Mouse (Mus musculus): ENCODE results near the gene Rpia. TPM values are rescaled to one million over a fixed set of nuclear protein-coding genes. Genes with fewer than 3 reads are reported as not detected.

Rpia gene
- polyA plus RNA-seq, 1 experiment from 2014 or later = 2.6 TPM

DNA sequence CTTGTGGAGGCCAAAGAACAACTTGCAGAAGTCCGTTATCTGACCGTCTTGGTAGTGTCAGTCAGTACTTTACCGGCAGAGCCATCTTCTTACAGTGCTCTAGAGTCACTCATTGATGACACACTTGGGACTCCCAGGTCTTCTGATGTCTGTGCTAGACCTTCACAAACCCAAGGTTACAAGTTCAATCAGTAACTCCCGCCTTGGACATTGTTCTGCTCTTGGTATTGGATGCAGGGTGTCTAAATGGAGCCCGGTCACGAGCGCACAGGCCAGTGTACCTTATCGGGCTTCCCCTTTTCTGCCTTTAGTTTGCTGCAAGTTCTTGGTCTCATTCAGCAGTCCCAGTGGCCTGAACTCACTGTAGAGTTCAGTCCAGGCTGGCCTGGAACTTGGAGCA is 612 bp upstream of the Rpia start:
- WGBS = 44% methylated on average over 8 of the region's 8 CpGs
- Histone ChIP-seq H3K27me3 (ENCODE audit: control insufficient read depth, insufficient read depth, low read depth, low read length) (no peaks in the 10 kb centered on the region), H3K4me2 (ENCODE audit: low read length) (peak overlapping the region; percentile 70), H3K36me3 (ENCODE audit: control insufficient read depth, insufficient read depth, low read length) (no peaks in the 10 kb centered on the region), H3K27ac (ENCODE audit: low read length) (no peak overlapping the region), H3K9ac (ENCODE audit: low read depth, low read length) (peak overlapping the region; percentile 64), H3K9me3 (replicated peaks; ENCODE audit: control insufficient read depth, low read length, poor library complexity, severe bottlenecking) (no peaks in the 10 kb centered on the region), H3K4me1 (ENCODE audit: control insufficient read depth, insufficient read depth, low read length) (peaks cover 19% of the 10 kb centered on the region), H3K4me3 (ENCODE audit: low read depth, low read length) (peak overlapping the region; percentile 72)
- ATAC-seq = peak; percentile 43

DNA sequence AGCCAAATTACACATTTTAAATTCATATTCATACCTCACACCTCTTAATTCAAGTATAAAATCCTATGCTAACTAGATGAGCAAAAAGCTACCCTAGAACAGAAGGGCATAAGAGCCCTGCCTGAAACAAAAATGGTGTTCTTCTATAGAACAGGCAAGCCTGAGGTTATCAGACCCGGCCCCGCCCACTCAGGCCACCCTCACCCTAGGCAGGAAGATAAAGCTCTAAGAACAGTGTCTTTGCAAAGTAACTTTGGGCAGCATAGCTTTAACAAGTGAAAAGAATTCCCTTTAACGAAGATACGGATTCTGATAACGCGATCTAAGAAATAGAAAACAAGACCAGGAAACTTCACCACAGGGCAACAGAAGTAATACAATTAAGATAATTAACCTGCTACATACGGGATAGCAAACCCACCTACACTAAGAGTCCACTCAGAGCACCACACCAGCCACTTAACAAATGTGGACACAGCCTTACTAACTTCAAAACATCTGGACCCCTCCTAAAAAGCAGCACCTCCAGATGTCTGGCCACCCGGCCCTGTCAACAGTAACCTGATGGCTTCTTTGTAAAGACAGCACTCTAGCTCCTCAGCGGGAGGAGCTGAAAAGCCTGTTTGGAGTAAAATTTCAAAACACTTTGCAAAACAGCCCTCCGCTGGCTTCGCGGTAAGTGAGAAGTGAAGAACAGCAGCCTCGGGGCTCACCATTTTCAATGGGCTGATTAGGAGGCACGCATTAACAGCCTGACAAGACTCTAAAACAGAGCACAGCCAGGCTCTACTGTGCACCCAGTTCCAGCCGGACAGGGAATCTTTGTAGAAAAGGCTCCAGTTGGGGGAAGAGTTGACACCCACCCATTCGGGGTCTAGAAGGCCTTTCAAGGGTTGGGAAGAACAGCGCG is 925 bp downstream of the Rpia start:
- Histone ChIP-seq H3K36me3 (ENCODE audit: control insufficient read depth, insufficient read depth, low read length) (no peaks in the 10 kb centered on the region), H3K4me1 (ENCODE audit: control insufficient read depth, insufficient read depth, low read length) (peaks cover 23% of the 10 kb centered on the region), H3K9ac (ENCODE audit: low read depth, low read length) (peak overlapping the region; percentile 78), H3K4me2 (ENCODE audit: low read length) (peak overlapping the region; percentile 87), H3K9me3 (replicated peaks; ENCODE audit: control insufficient read depth, low read length, poor library complexity, severe bottlenecking) (no peaks in the 10 kb centered on the region), H3K27ac (ENCODE audit: low read length) (peak overlapping the region; percentile 72), H3K4me3 (ENCODE audit: low read depth, low read length) (peak overlapping the region; percentile 72), H3K27me3 (ENCODE audit: control insufficient read depth, insufficient read depth, low read depth, low read length) (no peaks in the 10 kb centered on the region)
- ATAC-seq = peak; percentile 62
- 9% methylated on average over 18 of the region's 18 CpGs for WGBS

DNA sequence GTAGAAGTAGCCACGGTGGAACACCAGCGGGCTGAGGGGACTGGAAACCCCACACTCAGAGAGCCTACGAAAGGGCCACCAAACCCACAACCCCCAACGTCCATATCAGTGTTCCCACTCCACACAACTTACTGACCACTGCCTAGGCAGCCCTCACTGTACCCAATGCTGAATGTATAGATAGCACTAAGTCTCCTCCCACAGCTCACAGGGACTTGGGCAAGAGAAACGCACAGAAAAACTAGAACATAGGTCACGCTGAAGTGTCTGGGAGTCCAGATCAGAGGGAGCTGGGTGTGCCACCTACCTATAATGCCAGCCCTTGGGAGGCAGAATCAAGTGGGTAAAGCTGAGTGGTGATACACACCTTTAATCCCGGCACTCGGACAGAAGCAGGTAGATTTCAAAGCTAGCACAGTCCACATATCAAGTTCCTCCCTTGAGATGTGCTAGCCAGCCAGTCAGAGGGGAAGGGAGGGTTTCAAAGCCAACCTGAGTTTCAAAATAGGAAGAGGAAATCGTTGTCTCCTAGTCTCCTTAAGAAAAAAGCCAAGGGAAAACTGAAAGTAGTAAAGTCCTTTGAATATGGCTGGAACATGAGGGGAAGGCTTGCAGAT is 1.9 kb downstream of the Rpia start:
- no peak overlapping the region for H3K27ac ChIP-seq (ENCODE audit: low read length)
- H3K36me3 ChIP-seq (ENCODE audit: control insufficient read depth, insufficient read depth, low read length) = no peaks in the 10 kb centered on the region
- H3K4me3 ChIP-seq (ENCODE audit: low read depth, low read length) = peak overlapping the region; percentile 72
- no peaks in the 10 kb centered on the region for H3K9me3 ChIP-seq (replicated peaks; ENCODE audit: control insufficient read depth, low read length, poor library complexity, severe bottlenecking)
- H3K4me2 ChIP-seq (ENCODE audit: low read length) = peak overlapping the region; percentile 87
- H3K9ac ChIP-seq (ENCODE audit: low read depth, low read length) = no peak overlapping the region
- H3K4me1 ChIP-seq (ENCODE audit: control insufficient read depth, insufficient read depth, low read length) = peaks cover 27% of the 10 kb centered on the region
- no peaks in the 10 kb centered on the region for H3K27me3 ChIP-seq (ENCODE audit: control insufficient read depth, insufficient read depth, low read depth, low read length)
- no peak for ATAC-seq
- WGBS = 89% methylated on average over 9 of the region's 9 CpGs

DNA sequence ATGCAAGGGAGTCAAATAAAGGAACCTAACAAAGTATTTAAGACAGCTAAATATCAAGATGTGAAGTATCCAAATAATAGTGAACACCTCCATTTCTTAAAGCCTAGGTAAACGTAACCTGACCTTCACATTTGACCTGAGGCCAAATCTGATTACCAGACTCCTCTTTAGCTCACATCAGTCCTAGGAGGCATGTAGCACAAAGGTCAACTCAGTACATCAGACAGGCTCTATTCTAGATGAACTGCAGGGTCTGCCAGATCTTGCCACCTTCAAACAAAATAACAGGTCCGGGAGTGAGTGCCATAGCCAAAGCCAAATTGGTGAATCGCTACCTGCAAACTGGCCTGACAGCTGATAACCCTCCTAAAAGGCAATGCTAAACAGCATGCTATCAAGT is 2.9 kb downstream of the Rpia start:
- H3K9me3 ChIP-seq (replicated peaks; ENCODE audit: control insufficient read depth, low read length, poor library complexity, severe bottlenecking) = no peaks in the 10 kb centered on the region
- 97% methylated on average over 3 of the region's 3 CpGs for WGBS
- H3K4me3 ChIP-seq (ENCODE audit: low read depth, low read length) = no peak overlapping the region
- H3K9ac ChIP-seq (ENCODE audit: low read depth, low read length) = no peak overlapping the region
- no peak for ATAC-seq
- H3K27ac ChIP-seq (ENCODE audit: low read length) = no peak overlapping the region
- peaks cover 27% of the 10 kb centered on the region for H3K4me1 ChIP-seq (ENCODE audit: control insufficient read depth, insufficient read depth, low read length)
- peaks cover 2% of the 10 kb centered on the region; the same call in 1 of the 2 replicates for H3K36me3 ChIP-seq (ENCODE audit: control insufficient read depth, insufficient read depth, low read length)
- no peak overlapping the region for H3K4me2 ChIP-seq (ENCODE audit: low read length)
- H3K27me3 ChIP-seq (ENCODE audit: control insufficient read depth, insufficient read depth, low read depth, low read length) = no peaks in the 10 kb centered on the region

DNA sequence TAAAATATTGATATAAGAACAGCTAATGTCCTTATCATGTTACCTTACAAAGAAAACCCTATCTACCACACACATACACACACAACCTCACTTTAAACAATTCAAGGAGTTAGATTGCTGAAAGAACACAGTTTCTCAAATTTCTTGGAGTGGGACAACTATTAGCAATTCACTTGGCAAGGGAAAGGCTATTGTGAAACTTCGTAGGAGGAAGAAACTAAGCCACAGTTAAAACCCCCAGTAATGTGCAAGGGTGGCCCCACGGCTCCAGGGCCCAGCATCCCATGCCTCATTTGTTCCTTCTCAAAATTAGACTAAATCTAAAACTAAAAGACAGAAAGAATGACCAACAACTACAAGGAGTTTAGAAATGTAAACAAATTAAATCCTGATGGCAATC is 4.5 kb downstream of the Rpia start:
- H3K27ac ChIP-seq (ENCODE audit: low read length) = no peak overlapping the region
- no peaks in the 10 kb centered on the region for H3K27me3 ChIP-seq (ENCODE audit: control insufficient read depth, insufficient read depth, low read depth, low read length)
- H3K9ac ChIP-seq (ENCODE audit: low read depth, low read length) = no peak overlapping the region
- no peak overlapping the region for H3K4me3 ChIP-seq (ENCODE audit: low read depth, low read length)
- H3K4me1 ChIP-seq (ENCODE audit: control insufficient read depth, insufficient read depth, low read length) = peaks cover 24% of the 10 kb centered on the region
- 69% methylated on average over 2 of the region's 2 CpGs for WGBS
- H3K36me3 ChIP-seq (ENCODE audit: control insufficient read depth, insufficient read depth, low read length) = peaks cover 14% of the 10 kb centered on the region
- ATAC-seq = no peak
- H3K9me3 ChIP-seq (replicated peaks; ENCODE audit: control insufficient read depth, low read length, poor library complexity, severe bottlenecking) = no peaks in the 10 kb centered on the region
- H3K4me2 ChIP-seq (ENCODE audit: low read length) = no peak overlapping the region

DNA sequence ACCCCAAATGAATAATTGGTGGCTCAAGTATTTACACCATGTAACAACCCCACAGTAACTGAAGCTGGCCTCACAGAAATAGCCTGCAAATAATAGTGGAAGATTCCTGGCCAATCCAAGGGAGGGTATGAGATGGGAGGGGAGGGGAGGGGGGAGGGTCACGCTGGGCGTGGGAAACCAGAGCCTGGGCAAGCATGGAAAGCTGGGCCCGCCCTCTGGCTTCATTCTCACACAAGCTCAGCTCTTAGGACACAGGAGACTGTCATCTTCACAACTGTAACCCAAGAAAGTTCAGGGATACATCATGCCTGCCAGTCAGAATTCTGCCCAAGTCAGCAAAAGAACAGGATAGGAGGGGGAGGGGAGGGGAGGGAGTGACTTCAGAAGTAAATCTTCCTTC is 6.2 kb downstream of the Rpia start:
- no peak overlapping the region for H3K9ac ChIP-seq (ENCODE audit: low read depth, low read length)
- no peak overlapping the region for H3K4me3 ChIP-seq (ENCODE audit: low read depth, low read length)
- ATAC-seq = no peak
- peaks cover 20% of the 10 kb centered on the region for H3K36me3 ChIP-seq (ENCODE audit: control insufficient read depth, insufficient read depth, low read length)
- H3K4me1 ChIP-seq (ENCODE audit: control insufficient read depth, insufficient read depth, low read length) = peaks cover 21% of the 10 kb centered on the region
- no peaks in the 10 kb centered on the region for H3K27me3 ChIP-seq (ENCODE audit: control insufficient read depth, insufficient read depth, low read depth, low read length)
- WGBS = 35% methylated on average over 3 of the region's 3 CpGs
- H3K4me2 ChIP-seq (ENCODE audit: low read length) = no peak overlapping the region
- H3K9me3 ChIP-seq (replicated peaks; ENCODE audit: control insufficient read depth, low read length, poor library complexity, severe bottlenecking) = no peaks in the 10 kb centered on the region
- no peak overlapping the region for H3K27ac ChIP-seq (ENCODE audit: low read length)

DNA sequence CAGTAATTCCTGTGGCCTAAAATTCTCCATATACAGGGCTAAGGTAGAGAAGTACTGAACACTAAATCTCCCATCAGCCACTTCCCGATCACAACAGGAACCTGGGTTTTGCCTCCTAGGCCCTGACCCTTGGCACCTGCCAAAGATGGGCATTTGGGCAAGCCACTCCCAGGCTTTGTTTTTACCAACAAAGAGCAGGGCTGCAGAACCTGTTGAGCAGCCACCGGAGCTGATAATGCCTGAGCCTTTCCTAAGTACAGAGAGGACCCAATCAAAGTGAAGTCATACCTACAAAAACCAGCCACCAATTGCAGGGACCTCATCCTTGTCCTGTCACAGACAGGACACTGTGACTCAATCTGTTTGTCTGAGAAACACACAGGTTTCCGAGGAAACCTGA is 7.2 kb downstream of the Rpia start:
- Histone ChIP-seq H3K36me3 (ENCODE audit: control insufficient read depth, insufficient read depth, low read length) (peaks cover 20% of the 10 kb centered on the region), H3K27me3 (ENCODE audit: control insufficient read depth, insufficient read depth, low read depth, low read length) (no peaks in the 10 kb centered on the region), H3K27ac (ENCODE audit: low read length) (no peak overlapping the region), H3K9me3 (replicated peaks; ENCODE audit: control insufficient read depth, low read length, poor library complexity, severe bottlenecking) (no peaks in the 10 kb centered on the region), H3K4me3 (ENCODE audit: low read depth, low read length) (no peak overlapping the region), H3K4me1 (ENCODE audit: control insufficient read depth, insufficient read depth, low read length) (peaks cover 11% of the 10 kb centered on the region), H3K4me2 (ENCODE audit: low read length) (no peak overlapping the region), H3K9ac (ENCODE audit: low read depth, low read length) (no peak overlapping the region)
- WGBS = 89% methylated on average over 3 of the region's 3 CpGs
- no peak for ATAC-seq

DNA sequence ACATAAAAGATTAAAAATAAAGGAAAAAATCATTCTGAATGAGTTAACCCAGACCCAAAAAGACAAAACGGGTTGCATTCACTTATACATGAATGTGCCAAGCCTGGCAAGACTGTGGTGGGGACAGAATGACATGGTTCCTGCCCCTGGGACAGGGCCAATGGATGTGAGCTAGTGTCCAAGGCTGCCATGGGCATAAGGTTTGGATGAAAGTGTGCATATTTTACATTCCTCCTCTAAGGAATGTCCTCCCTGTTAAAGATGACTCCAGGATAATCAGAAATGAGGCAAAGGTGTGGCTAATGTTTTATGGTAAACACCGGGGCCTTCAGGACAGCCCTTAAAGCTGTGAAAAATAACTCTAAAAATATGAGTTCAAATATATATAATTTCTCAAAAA is 10.7 kb downstream of the Rpia start:
- Histone ChIP-seq H3K9me3 (replicated peaks; ENCODE audit: control insufficient read depth, low read length, poor library complexity, severe bottlenecking) (no peaks in the 10 kb centered on the region), H3K4me2 (ENCODE audit: low read length) (no peak overlapping the region), H3K9ac (ENCODE audit: low read depth, low read length) (no peak overlapping the region), H3K4me1 (ENCODE audit: control insufficient read depth, insufficient read depth, low read length) (peaks cover 7% of the 10 kb centered on the region; the same call in 1 of the 2 replicates), H3K4me3 (ENCODE audit: low read depth, low read length) (no peak overlapping the region), H3K27me3 (ENCODE audit: control insufficient read depth, insufficient read depth, low read depth, low read length) (no peaks in the 10 kb centered on the region), H3K27ac (ENCODE audit: low read length) (no peak overlapping the region), H3K36me3 (ENCODE audit: control insufficient read depth, insufficient read depth, low read length) (peaks cover 20% of the 10 kb centered on the region)
- 95% methylated on average over 2 of the region's 2 CpGs for WGBS
- ATAC-seq = no peak

DNA sequence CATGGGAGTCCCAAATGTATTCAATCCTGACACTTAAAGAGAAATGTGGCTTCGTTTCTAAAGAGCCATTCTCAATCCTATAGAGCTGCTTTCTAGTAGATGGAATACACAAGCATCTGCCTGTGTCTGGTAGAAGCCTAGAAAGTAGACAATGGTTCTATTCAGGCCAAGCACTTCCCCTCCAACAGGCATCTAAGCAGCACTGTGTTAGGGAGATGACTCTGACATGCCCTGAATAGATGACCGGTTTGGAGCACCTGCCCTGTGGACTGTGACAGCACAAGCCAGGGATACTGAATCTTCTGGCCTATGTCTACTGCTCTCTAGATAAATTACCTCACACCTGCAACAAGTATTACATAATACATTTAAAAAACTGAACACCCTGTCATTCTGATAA is 17.7 kb downstream of the Rpia start:
- no peaks in the 10 kb centered on the region for H3K4me1 ChIP-seq (ENCODE audit: control insufficient read depth, insufficient read depth, low read length)
- peaks cover 27% of the 10 kb centered on the region for H3K36me3 ChIP-seq (ENCODE audit: control insufficient read depth, insufficient read depth, low read length)

More for the DNA sequence above, 17.7 kb downstream of the Rpia start:
- Histone ChIP-seq H3K27me3 (ENCODE audit: control insufficient read depth, insufficient read depth, low read depth, low read length) (no peaks in the 10 kb centered on the region), H3K9ac (ENCODE audit: low read depth, low read length) (no peak overlapping the region), H3K4me3 (ENCODE audit: low read depth, low read length) (no peak overlapping the region), H3K9me3 (replicated peaks; ENCODE audit: control insufficient read depth, low read length, poor library complexity, severe bottlenecking) (no peaks in the 10 kb centered on the region), H3K27ac (ENCODE audit: low read length) (no peak overlapping the region), H3K4me2 (ENCODE audit: low read length) (no peak overlapping the region)
- 64% methylated on average over 2 of the region's 2 CpGs for WGBS
- no peak for ATAC-seq

Measured in midbrain, embryonic 16.5 days (tissue).